Mouse (Mus musculus) urinary bladder, postnatal 14 days (tissue): ENCODE measurements around the gene Nsl1.
"Not testable (repeated sequence)": the region's sequence is repeated elsewhere in the genome, so short reads cannot be mapped to it uniquely, and the experiment has no call there.

Source experiments
- DNase-seq: peaks from one replicate; pipeline ENCODE4 v3.0.0; 2021; ENCODE audit warnings: low spot score

The Nsl1 gene

GRCm38 (mm10) chr1:191062781-191063485 lies at the start of gene Nsl1, which contains the start of gene Tatdn3:
Gene Nsl1 (plus strand): TSS chr1:191063012.
Gene Tatdn3 (minus strand): TSS chr1:191062932.
- peak; percentile 90 for DNase-seq

GRCm38 (mm10) chr1:191014271-191014670 lies 48.5 kb upstream of the Nsl1 start:
- no peak for DNase-seq

- DNase-seq, result no peak
Observed at GRCm38 (mm10) chr1:191019803-191020202, 43.0 kb upstream of the Nsl1 start.

- no peak for DNase-seq
Observed at GRCm38 (mm10) chr1:191020217-191020924, 42.4 kb upstream of the Nsl1 start.

GRCm38 (mm10) chr1:191021016-191021415 lies 41.8 kb upstream of the Nsl1 start:
- no peak for DNase-seq

GRCm38 (mm10) chr1:191023140-191023539 lies 39.7 kb upstream of the Nsl1 start:
- no peak for DNase-seq

GRCm38 (mm10) chr1:191023806-191024205 lies 39.0 kb upstream of the Nsl1 start:
- not testable (repeated sequence) for DNase-seq

- peak; percentile 26 for DNase-seq
Observed at GRCm38 (mm10) chr1:191025016-191026012, 37.5 kb upstream of the Nsl1 start.

- peak; percentile 99 for DNase-seq
Observed at GRCm38 (mm10) chr1:191026021-191026713, 36.6 kb upstream of the Nsl1 start, which contains the start of gene Flvcr1. Gene Flvcr1 (minus strand): TSS chr1:191026158.

GRCm38 (mm10) chr1:191030182-191030581 lies 32.6 kb upstream of the Nsl1 start:
- no peak for DNase-seq

- not testable (repeated sequence) for DNase-seq
Observed at GRCm38 (mm10) chr1:191030922-191031425, 31.8 kb upstream of the Nsl1 start.

- no peak for DNase-seq
Observed at GRCm38 (mm10) chr1:191035649-191036048, 27.2 kb upstream of the Nsl1 start.

GRCm38 (mm10) chr1:191036554-191037334 lies 26.1 kb upstream of the Nsl1 start, which contains the start of gene Spata45:
Gene Spata45 (plus strand): TSS chr1:191036639.
- DNase-seq, result no peak

- no peak for DNase-seq
Observed at GRCm38 (mm10) chr1:191037999-191038398, 24.8 kb upstream of the Nsl1 start.

- no peak for DNase-seq
Observed at GRCm38 (mm10) chr1:191041352-191041751, 21.5 kb upstream of the Nsl1 start.

GRCm38 (mm10) chr1:191042106-191042505 lies 20.7 kb upstream of the Nsl1 start:
- no peak for DNase-seq

GRCm38 (mm10) chr1:191042688-191043087 lies 20.1 kb upstream of the Nsl1 start:
- no peak for DNase-seq

- DNase-seq, result no peak
Observed at GRCm38 (mm10) chr1:191045264-191045663, 17.5 kb upstream of the Nsl1 start.

- DNase-seq, result no peak
Observed at GRCm38 (mm10) chr1:191046231-191046824, 16.5 kb upstream of the Nsl1 start.

GRCm38 (mm10) chr1:191053555-191053954 lies 9.3 kb upstream of the Nsl1 start:
- no peak for DNase-seq
